Mouse (Mus musculus) bone marrow, adult 2 months (tissue): Measurements from ENCODE around the gene Sult1b1. TPM values are rescaled to one million over a fixed set of nuclear protein-coding genes. Genes with fewer than 3 reads are reported as not detected.

Experiments used
- H3K27ac ChIP-seq: fragments of 200-500 bp; 2 replicates; pipeline ENCODE4 v1.5.1; 2012; ENCODE audit warnings: low read depth, mild to moderate bottlenecking, control low read depth, inconsistent platforms, low read length; ENCODE audit not compliant: control insufficient read depth, poor library complexity, insufficient read depth
- H3K4me1 ChIP-seq: fragments of 200-500 bp; 2 replicates; pipeline ENCODE4 v1.6.1; 2011; ENCODE audit warnings: low read length; ENCODE audit not compliant: control insufficient read depth, insufficient read depth
- H3K4me3 ChIP-seq: fragments of 200-500 bp; replicated peaks from 2 replicates; pipeline ENCODE3; 2011; ENCODE audit warnings: mild to moderate bottlenecking, low read depth, low read length, control low read depth; ENCODE audit not compliant: control insufficient read depth
- CTCF ChIP-seq: fragments of 200-500 bp; IDR thresholded peaks from 2 replicates; pipeline ENCODE4 v1.5.1; 2011; ENCODE audit warnings: low read length, control low read depth; ENCODE audit not compliant: control insufficient read depth, insufficient read depth
- POLR2A ChIP-seq: fragments of 200-500 bp; IDR thresholded peaks from 2 replicates; pipeline ENCODE4 v1.6.1; 2011; ENCODE audit warnings: low read depth, mild to moderate bottlenecking, control low read depth, low read length, borderline replicate concordance; ENCODE audit not compliant: control insufficient read depth
- WGBS: fragments of 180-500 bp; shearing (Covaris S2); methylation state at CpG from one replicate; pipeline ENCODE4 v1.1.7; 2018; 5-methylcytosine and 5-hydroxymethylcytosine counted together
- polyA plus RNA-seq: library from polyadenylated mRNA; stranded (reverse); fragments of >200 nt; gene quantifications from 2 replicates; pipeline ENCODE4 v1.2.4, GENCODE M21; 2011; ENCODE audit warnings: low replicate concordance; ENCODE audit not compliant: missing spikeins, insufficient read depth, insufficient read length

Gene Sult1b1
- polyA plus RNA-seq, result not detected in 2 replicates

DNA sequence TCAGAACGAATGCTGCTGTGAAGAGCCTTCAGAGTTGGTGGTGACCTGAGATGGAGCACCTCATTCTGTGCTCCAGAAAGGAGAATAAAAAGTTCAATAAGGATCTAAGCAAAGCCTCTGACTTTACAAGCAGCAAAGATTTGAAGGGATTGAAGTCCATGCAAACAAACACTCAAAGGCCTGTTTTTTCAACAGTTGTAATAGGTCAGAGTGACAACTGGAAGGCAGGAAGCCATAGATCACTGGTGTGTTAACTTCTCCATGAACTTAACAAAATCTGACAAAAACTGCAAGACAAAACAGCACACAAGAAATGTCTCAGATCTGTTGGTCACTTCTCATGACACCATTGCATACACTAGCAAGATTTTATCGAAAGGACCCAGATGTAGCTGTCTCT is at the start of gene Sult1b1:
Gene Sult1b1, minus strand, starts transcription at position 85 of the 400 bp plus-strand sequence.
- Histone ChIP-seq H3K4me3 (no peak within 1 kb of the TSS), H3K27ac (no peak within 1 kb of the TSS), H3K4me1 (no peaks in the 10 kb centered on the region)
- 82% methylated on average over 2 of the region's 2 CpGs for WGBS
- no peak for TF ChIP-seq POLR2A
- TF ChIP-seq CTCF, result no peak

- TF ChIP-seq CTCF (no peak), POLR2A (no peak)
- no peak overlapping the region for H3K27ac ChIP-seq
- 82% methylated on average over 1 of the region's 1 CpGs for WGBS
- H3K4me1 ChIP-seq, result no peaks in the 10 kb centered on the region
- H3K4me3 ChIP-seq, result no peak overlapping the region
Observed at GRCm38 (mm10) chr5:87580389-87580788, 42.4 kb upstream of the Sult1b1 start.

- 74% methylated on average over 1 of the region's 1 CpGs for WGBS
- Histone ChIP-seq H3K4me3 (no peak overlapping the region), H3K4me1 (no peaks in the 10 kb centered on the region), H3K27ac (no peak overlapping the region)
- no peak for TF ChIP-seq POLR2A
- TF ChIP-seq CTCF, result no peak
Observed at GRCm38 (mm10) chr5:87574174-87574573, 36.2 kb upstream of the Sult1b1 start.

- Histone ChIP-seq H3K4me3 (no peak overlapping the region), H3K27ac (no peak overlapping the region), H3K4me1 (no peaks in the 10 kb centered on the region)
- WGBS, result 70% methylated on average over 5 of the region's 5 CpGs
- TF ChIP-seq POLR2A, result no peak
- no peak for TF ChIP-seq CTCF
Observed at GRCm38 (mm10) chr5:87573490-87573889, 35.5 kb upstream of the Sult1b1 start.

- 80% methylated on average over 6 of the region's 6 CpGs for WGBS
- TF ChIP-seq POLR2A, result no peak
- TF ChIP-seq CTCF, result no peak
- no peak overlapping the region for H3K4me3 ChIP-seq
Observed at GRCm38 (mm10) chr5:87572781-87573180, 34.8 kb upstream of the Sult1b1 start.

GRCm38 (mm10) chr5:87568845-87569244 is 30.9 kb upstream of the Sult1b1 start, which contains the start of gene Sult1d1:
TSS of gene Sult1d1 (minus strand) at chr5:87569027.
- H3K4me1 ChIP-seq, result no peaks in the 10 kb centered on the region
- TF ChIP-seq POLR2A, result no peak
- TF ChIP-seq CTCF, result no peak
- H3K4me3 ChIP-seq, result no peak within 1 kb of the TSS
- H3K27ac ChIP-seq, result no peak within 1 kb of the TSS
- WGBS, result 71% methylated on average over 5 of the region's 5 CpGs

More at GRCm38 (mm10) chr5:87572781-87573180, 34.8 kb upstream of the Sult1b1 start:
- no peak overlapping the region for H3K27ac ChIP-seq
- no peaks in the 10 kb centered on the region for H3K4me1 ChIP-seq

GRCm38 (mm10) chr5:87567306-87567705 is 29.3 kb upstream of the Sult1b1 start:
- WGBS, result 70% methylated on average over 1 of the region's 1 CpGs
- no peak for TF ChIP-seq CTCF
- no peak for TF ChIP-seq POLR2A
- Histone ChIP-seq H3K27ac (no peak overlapping the region), H3K4me1 (no peaks in the 10 kb centered on the region), H3K4me3 (no peak overlapping the region)

- no peak for TF ChIP-seq CTCF
- TF ChIP-seq POLR2A, result no peak
- Histone ChIP-seq H3K4me3 (no peak overlapping the region), H3K27ac (no peak overlapping the region), H3K4me1 (no peaks in the 10 kb centered on the region; the same call in 1 of the 2 replicates)
Observed at GRCm38 (mm10) chr5:87562966-87563365, 25.0 kb upstream of the Sult1b1 start.

DNA sequence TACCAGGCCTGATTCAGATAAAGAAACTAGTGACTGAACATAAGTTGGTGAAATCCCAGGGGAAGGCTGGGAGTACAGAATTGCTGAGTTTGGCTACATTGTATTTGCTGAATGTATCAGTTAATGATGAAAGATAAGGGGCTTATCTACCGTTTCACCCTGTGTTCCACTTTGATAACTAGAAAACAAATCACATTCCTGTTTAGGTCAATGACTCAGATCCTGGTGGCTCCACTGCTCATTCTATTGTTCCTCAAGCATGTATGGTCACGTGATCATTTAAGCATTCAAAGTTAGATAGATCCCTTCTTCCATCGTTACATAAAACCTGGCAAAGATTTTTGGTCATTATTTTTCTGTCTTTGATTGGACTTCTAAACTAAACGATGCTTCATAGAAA is 24.5 kb upstream of the Sult1b1 start:
- Histone ChIP-seq H3K4me3 (no peak overlapping the region), H3K4me1 (no peaks in the 10 kb centered on the region; the same call in 1 of the 2 replicates), H3K27ac (no peak overlapping the region)
- no peak for TF ChIP-seq POLR2A
- no peak for TF ChIP-seq CTCF
- 67% methylated on average over 4 of the region's 4 CpGs for whole genome bisulfite sequencing
